Mouse (Mus musculus) brain, adult 2 months (tissue): Measurements from ENCODE around the gene Rdm1.

ENCODE experiments used
- DNase-seq: peaks from one replicate; pipeline ENCODE4 v3.0.0; 2011; ENCODE audit warnings: low read depth, low spot score

Gene Rdm1

GRCm38 (mm10) chr11:101657886-101658750 is 31.1 kb downstream of the Rdm1 start:
- DNase-seq, result peak; percentile 96

GRCm38 (mm10) chr11:101658751-101659558 is 32.0 kb downstream of the Rdm1 start:
- peak; percentile 92 for DNase-seq

GRCm38 (mm10) chr11:101661191-101661590 is 34.2 kb downstream of the Rdm1 start:
- DNase-seq, result no peak

DNA sequence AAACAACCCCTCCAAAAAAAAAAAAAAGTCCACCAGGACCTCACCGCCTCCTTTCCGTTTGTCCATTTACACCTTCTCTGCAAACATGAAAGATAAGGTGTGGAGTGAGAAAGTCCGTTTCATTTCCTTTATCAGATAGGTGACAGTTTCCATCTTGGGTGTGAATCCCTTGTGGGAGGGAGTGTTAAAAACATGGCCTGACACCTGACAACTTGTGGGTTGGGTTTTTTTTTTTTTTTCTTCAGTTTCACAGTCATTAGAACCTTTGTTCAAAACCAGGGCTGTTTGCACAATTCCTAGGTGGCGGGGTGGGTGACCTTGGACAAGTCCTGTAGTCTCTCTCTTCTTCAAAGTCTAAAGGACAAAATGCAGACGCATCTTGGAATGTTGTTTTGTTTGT is 34.8 kb downstream of the Rdm1 start:
- no peak for DNase-seq

DNA sequence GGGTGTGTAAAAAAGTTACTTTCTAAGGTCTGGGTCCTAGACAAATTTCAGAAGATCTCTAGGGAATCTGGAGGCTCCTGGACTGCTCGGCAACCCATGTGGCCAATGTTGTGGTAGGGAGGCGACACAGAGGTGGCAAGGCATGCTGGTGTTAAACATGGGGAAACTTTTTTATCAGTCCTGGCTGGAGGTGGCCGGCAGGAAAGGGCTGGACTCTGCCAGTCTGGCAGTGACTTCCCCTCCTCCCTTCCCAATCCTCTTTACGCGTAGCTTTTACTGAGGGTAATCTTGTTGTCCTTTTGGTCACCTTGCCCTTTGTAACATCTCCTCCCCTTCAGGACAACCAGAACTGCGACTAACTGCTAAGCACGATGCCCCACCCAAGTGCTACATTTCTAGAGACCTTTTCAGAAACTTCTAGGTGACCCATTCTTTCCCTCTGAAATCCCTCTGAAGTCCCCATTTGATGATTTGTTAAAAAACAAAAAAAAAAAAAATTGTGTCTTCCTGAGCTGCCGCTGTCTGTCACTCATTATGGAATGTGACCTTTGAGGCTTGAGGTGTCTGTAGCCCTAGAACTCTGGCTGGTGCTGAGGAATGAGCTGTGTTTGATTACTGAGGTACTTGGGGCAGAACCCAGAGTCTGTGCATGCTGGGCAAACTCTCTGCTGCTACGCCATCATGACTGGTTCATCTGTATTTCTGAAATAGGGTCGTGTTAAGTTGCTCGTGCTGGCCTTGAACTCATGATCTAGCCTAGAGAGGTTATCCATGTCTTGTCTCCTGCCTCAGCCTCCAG is 36.4 kb downstream of the Rdm1 start:
- DNase-seq, result no peak

DNA sequence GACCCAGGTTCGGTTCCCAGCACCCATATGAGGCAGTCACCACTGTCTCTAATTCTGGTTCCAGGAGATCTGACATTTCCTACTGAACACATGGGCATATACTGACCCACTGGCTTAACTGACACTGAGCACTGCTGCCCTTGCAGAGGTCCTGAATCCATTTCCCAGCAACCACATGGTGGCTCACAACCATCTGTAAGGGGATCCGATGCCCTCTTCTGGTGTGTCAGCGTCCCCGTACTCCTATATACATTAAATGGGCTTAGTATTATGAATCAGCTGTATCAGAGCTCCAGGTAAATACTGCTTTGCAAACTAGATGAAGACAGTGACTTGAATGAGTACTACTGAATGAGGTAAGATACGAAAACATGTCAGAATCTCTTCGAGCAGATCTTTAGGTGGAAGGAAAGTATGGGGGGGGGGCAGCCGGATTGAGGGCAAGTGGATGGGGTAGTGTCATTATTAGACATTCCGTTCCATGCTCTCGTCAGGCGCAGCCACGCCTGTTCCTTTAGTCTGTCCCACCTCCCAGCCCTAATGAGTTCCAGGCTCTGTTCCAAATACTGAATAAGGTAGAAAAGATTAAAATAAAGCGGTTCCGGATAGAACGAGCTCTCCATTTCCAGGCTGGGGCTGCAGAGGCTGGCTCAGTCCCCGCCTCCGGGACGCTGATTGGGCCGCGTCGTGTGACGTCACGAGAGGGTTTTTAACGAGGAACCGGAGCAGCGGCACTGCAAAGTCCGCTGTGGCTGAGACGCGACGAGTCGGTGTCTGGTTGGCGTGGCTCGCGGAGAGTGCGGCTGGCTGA is 38.0 kb downstream of the Rdm1 start, which contains the start of gene Arl4d:
TSS of gene Arl4d (plus strand) at position 717 of the 811 bp plus-strand sequence.
- DNase-seq, result peak; percentile 97

DNA sequence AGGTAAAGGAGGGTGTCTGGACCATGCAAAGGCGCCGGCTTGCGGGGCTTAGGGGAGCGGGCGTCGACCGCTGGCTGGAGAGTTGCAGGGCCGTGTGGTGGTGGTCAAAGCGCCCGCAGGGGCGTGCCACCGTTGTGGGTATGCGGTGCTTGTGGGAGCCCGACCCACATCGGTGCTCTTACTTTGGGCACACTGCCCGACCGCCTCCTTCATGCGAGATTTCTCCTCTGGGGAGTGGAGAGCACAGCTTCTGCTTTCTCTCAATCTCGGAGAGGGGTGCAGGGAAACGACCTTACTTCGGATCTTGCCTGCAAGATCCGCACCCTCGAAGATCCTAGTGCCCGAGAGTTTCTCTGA is 38.6 kb downstream of the Rdm1 start:
- no peak for DNase-seq

DNA sequence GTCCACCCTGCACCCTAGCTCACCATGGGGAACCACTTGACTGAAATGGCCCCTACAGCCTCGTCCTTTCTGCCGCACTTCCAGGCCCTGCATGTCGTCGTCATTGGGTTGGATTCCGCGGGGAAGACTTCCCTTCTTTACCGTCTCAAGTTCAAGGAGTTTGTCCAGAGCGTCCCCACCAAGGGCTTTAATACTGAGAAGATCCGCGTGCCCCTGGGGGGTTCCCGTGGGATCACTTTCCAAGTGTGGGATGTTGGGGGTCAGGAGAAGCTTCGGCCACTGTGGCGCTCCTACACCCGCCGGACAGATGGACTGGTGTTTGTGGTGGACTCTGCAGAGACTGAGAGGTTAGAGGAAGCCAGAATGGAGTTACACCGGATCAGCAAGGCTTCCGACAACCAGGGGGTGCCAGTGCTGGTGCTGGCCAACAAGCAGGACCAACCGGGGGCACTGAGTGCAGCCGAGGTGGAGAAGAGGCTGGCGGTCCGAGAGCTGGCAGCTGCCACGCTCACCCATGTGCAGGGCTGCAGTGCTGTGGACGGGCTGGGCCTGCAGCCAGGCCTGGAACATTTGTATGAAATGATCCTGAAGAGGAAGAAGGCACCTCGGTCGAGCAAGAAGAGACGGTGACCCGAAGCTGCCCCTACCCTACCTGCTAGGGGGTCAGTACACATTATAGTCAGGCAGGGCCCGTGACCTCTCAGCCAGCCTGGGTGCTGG is 39.8 kb downstream of the Rdm1 start:
- peak; percentile 36 for DNase-seq

DNA sequence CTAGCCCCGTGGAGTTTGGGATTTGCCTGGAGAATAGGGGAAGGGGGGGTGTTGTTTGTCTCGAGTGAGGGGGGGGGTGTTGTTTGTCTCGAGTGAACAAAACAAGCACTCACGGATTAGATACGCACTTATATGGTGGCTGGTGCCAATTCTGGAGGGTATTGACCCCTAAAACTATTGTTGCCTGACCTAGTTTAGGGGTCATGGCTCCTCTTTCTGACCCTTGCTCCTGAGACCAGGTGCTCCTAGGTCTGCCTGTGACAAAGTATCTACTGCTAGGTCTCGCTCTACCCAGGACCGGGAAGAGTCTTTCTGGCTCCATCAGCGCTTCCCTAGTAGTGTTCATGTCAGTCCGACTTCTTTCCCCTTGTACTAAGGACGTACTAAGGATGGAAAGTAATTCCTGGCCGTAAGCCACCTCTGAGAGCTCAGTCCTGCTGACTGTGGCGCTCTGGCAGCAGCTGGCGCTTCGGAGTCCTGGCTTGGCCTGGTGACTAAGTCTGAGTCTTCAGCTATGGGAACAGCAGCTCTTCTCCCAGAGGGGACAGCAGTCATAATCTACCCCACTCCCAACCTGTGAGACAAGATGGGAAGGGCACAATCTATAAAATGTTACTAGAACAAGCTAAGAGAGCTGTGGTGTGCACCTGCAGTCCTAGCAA is 41.0 kb downstream of the Rdm1 start:
- peak; percentile 91 for DNase-seq

DNA sequence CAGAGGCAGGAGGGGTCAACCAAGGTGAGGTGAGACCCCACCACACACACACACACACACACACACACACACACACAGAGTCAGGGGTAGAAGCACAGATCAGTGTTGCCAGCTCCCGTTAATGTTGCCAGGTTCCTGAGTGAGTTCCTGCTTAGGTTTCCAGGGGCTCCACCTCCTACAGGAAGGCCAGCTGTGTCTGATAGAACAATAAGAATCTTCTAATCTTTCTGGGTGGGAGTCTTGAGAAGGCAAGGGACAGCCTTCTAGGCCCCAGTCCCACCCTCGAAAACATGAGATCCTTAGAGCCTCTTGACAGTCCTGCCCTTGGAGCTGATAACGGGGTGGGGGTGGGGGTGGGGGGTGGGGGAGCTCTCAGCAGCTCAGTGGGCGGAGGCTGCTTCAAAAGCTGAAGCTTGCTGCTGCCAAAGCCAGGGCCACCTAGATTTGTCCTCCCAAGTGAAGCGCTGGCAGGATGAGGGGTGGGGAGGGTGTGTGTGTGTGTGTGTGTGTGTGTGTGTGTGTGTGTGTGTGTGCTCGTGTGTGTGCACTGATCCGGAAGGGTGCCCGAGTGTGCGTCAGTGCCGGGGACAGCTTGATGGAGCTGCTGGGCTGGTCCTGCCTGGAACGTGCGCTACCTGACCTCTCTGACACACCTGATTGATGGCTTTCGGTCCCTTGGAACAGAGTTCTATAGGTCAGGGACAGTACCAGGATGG is 41.7 kb downstream of the Rdm1 start:
- peak; percentile 54 for DNase-seq

- no peak for DNase-seq
Observed at GRCm38 (mm10) chr11:101670334-101670733, 43.3 kb downstream of the Rdm1 start.

DNA sequence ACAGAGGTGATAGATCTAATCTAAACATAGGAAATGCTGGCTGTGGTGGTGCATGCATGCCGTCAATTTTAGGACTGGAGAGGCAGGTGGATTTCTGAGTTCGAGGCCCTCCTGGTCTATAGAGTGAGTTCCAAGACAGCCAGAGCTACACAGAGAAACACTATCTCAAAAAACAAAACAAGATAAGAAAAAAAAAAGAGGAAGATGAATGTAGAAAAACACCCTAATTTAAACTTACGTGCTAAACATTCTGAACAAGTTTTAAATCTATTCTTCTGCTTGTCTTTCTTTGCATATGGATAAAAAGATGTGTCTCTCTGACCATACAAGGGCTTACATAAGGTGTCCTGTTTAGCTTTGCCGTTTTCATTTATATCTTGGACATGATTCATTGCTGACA is 44.3 kb downstream of the Rdm1 start:
- no peak for DNase-seq

- peak; percentile 92 for DNase-seq
Observed at GRCm38 (mm10) chr11:101673010-101673642, 46.1 kb downstream of the Rdm1 start.

DNA sequence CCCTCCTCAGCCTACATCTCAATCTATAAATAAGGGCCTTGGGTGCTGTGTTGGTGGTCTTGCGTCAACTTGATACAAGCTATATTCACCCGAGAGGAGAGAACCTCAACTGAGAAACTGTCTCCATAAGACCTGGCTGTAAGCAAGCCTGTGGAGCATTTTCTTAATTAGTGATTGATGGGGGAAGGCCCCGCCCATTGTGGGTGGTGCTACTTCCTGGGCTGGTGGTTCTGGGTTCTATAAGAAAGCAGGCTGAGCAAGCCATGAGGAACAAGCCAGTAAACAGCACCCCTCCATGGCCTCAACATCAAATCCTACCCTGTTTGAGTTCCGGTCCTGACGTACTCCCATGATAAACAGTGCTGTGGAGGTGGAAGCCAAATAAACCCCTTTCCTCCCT is 47.1 kb downstream of the Rdm1 start:
- DNase-seq, result no peak

DNA sequence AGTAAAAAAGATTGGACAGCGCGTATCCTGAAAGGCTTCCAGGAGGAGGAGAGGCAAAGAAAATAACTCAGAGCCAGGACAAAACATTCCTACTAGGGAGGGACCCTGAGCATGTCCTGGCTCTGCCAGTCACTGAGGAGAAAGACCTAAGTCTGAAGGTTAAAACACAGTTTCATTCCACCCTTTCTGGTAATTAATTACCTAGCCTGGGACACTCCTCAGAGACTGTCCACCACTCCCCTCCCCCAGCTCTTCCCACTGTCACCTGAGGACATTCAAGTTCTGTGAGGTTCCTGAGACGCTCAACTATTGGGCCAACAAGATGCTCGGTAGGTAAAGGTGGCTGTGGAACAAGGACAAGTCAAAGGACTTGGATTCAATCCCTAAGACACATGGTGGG is 48.4 kb downstream of the Rdm1 start:
- DNase-seq, result no peak

- no peak for DNase-seq
Observed at GRCm38 (mm10) chr11:101677655-101678054, 50.7 kb downstream of the Rdm1 start.

DNA sequence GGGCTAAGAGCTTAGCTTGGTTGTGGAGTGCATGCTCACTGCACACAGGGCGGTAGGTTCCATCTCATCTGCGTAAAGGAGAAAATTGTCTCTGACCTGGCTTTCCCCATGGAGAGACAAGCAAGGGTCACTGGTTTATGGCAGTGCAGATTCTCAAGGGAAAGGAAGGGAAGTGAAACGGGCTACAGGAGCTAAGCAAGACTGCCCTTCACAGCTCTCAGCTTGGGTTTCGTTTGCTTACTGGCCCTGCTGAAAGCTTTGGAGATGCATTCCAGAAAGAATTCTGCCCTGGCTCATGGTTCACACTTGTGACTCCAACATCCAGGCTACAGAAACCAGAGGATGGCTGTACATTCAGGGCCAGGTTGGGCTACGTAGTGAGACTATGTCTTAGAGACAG is 51.8 kb downstream of the Rdm1 start:
- no peak for DNase-seq

- no peak for DNase-seq
Observed at GRCm38 (mm10) chr11:101679907-101680306, 52.9 kb downstream of the Rdm1 start.
